9 mouse cellular contexts compared by ENCODE assay signal in the genomic region with DNA sequence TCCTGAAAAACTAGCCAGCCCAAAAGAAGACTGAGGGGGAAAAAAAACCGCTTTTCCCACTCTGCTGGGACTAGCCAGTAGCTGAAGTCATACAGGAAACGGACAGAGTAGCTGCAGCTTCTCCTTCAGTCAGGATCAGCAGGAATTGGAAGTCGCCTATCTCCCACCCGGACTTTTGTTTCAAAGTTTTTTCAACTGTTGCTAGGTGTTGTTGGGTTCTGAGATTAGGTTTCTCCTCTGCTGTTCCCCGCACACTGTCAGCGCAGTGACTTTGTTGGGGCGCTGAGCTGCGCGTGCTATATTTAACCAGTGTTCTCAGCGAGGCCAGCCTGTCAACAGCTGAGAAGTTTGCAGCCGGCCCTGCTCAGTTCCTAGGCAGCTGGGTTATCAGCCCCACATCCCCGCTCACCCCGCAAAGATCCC. TPM values are rescaled to one million over a fixed set of nuclear protein-coding genes. Genes with fewer than 3 reads are reported as not detected.
DNase-seq lines count a peak whose midpoint lies in the region; ATAC-seq and TF ChIP-seq lines count a peak whose summit lies in the region.
"Had no signal": no experiment of that assay in that cellular context is flagged by ENCODE, and none has a peak within 500 bp of the region (broad histone marks: within the 10 kb centered on the region; RNA-seq: fewer than 3 reads in every experiment).

No protein-coding gene starts in this region.

- no peak for TF ChIP-seq CTCF in CH12.LX (conservative IDR thresholded peaks at IDR 0.05 in 1 of 2, IDR thresholded peaks at IDR 0.05 in 1 of 2; ENCODE audit: low read depth in 2 of 2, low read length in 2 of 2)
- TF ChIP-seq CTCF in hindbrain, postnatal 0 days (IDR thresholded peaks at IDR 0.05; ENCODE audit: low read depth) = no peak

- no peak for TF ChIP-seq EP300 in CH12.LX (IDR thresholded peaks at IDR 0.05; ENCODE audit: low read length)

- no peak overlapping the region for H3K9ac ChIP-seq in CH12.LX (ENCODE audit: insufficient read depth, low read depth)
- no peak overlapping the region for H3K9ac ChIP-seq in hindbrain, postnatal 0 days (replicated peaks; ENCODE audit: low read length)
- peak overlapping the region; percentile 53 for H3K9ac ChIP-seq in limb, embryonic 13.5 days
- no peak overlapping the region for H3K9ac ChIP-seq in midbrain, embryonic 11.5 days (ENCODE audit: low read length)

- 10% methylated on average over 13 of the region's 13 CpGs for WGBS in hindbrain, postnatal 0 days
- 5% methylated on average over 13 of the region's 13 CpGs for WGBS in limb, embryonic 13.5 days
- WGBS in midbrain, embryonic 11.5 days = 12% methylated on average over 13 of the region's 13 CpGs

- in situ Hi-C loops in CH12.LX (cut with MboI; ENCODE audit: low pct_ligation_motif_present, low pct_unique_long_range_greater_than_20kb, low sequenced_read_pairs) = loop anchor here (25.0 kb wide), 1 partner anchor 90 kb away; no protein-coding TSS in a partner anchor

- peak overlapping the region in 2 of 3 experiments; percentile 0 to 4 for H3K4me3 ChIP-seq in CH12.LX (replicated peaks in 1 of 3; ENCODE audit: low read depth in 2 of 3, low read length in 2 of 3, poor library complexity in 1 of 3)
- H3K4me3 ChIP-seq in hindbrain, postnatal 0 days (ENCODE audit: low read length) = peak overlapping the region; percentile 15
- peak overlapping the region; percentile 40 for H3K4me3 ChIP-seq in limb, embryonic 13.5 days
- H3K4me3 ChIP-seq in midbrain, embryonic 11.5 days (ENCODE audit: low read depth, low read length) = 0 out of 2 replicates have a peak overlapping the region, but pooled peaks have one; percentile 7

- H3K4me2 ChIP-seq in CH12.LX (ENCODE audit: insufficient read depth, low read depth, poor library complexity, severe bottlenecking) = peak overlapping the region; percentile 97
- peak overlapping the region; percentile 46 for H3K4me2 ChIP-seq in hindbrain, postnatal 0 days (ENCODE audit: low read depth, low read length)
- H3K4me2 ChIP-seq in limb, embryonic 13.5 days (replicated peaks) = peak overlapping the region; percentile 71
- H3K4me2 ChIP-seq in midbrain, embryonic 11.5 days = peak overlapping the region; percentile 41

- dilution Hi-C loops in CH12.LX (cut with MboI; ENCODE audit: extremely low pct_ligation_motif_present, extremely low pct_unique_long_range_greater_than_20kb, low sequenced_read_pairs) = no loop called here

- H3K27me3 ChIP-seq in CH12.LX (replicated peaks) = no peaks in the 10 kb centered on the region
- H3K27me3 ChIP-seq in hindbrain, postnatal 0 days (ENCODE audit: insufficient read depth, low read length) = no peaks in the 10 kb centered on the region
- H3K27me3 ChIP-seq in limb, embryonic 13.5 days = no peaks in the 10 kb centered on the region
- H3K27me3 ChIP-seq in midbrain, embryonic 11.5 days (ENCODE audit: control insufficient read depth, insufficient read depth, low read length) = no peaks in the 10 kb centered on the region

- DNase-seq in CH12.LX (ENCODE audit: extremely low read depth) = no peak
- DNase-seq in gastrocnemius, postnatal 25 days = peak; percentile 77
- peak; percentile 12 for DNase-seq in hindbrain, postnatal 0 days (ENCODE audit: low spot score)
- peak; percentile 94 for DNase-seq in midbrain, embryonic 11.5 days (ENCODE audit: low spot score, missing footprints)
- DNase-seq in skeletal muscle tissue, adult 2 months (ENCODE audit: low read depth, low spot score) = peak; percentile 87
- no peak for DNase-seq in cerebellum, adult 8-10 months

- no peak for TF ChIP-seq POLR2A in CH12.LX (IDR thresholded peaks at IDR 0.05; ENCODE audit: low read depth, low read length)

- no peaks in the 10 kb centered on the region for H3K36me3 ChIP-seq in CH12.LX (replicated peaks in 1 of 2; ENCODE audit: control insufficient read depth in 1 of 2, insufficient read depth in 1 of 2, low read length in 1 of 2)
- H3K36me3 ChIP-seq in hindbrain, postnatal 0 days (ENCODE audit: insufficient read depth, low read length) = no peaks in the 10 kb centered on the region
- H3K36me3 ChIP-seq in limb, embryonic 13.5 days = no peaks in the 10 kb centered on the region
- H3K36me3 ChIP-seq in midbrain, embryonic 11.5 days (ENCODE audit: control insufficient read depth, insufficient read depth, low read length) = no peaks in the 10 kb centered on the region

- peaks cover 2 to 3% of the 10 kb centered on the region in 2 experiments; a peak in 1 of 4 replicates for H3K4me1 ChIP-seq in CH12.LX (ENCODE audit: control insufficient read depth in 1 of 2, insufficient read depth in 2 of 2)
- H3K4me1 ChIP-seq in hindbrain, postnatal 0 days (ENCODE audit: insufficient read depth, low read length) = no peaks in the 10 kb centered on the region
- H3K4me1 ChIP-seq in limb, embryonic 13.5 days = peaks cover 19% of the 10 kb centered on the region
- H3K4me1 ChIP-seq in midbrain, embryonic 11.5 days (ENCODE audit: control insufficient read depth, insufficient read depth, low read length) = peaks cover 3% of the 10 kb centered on the region; the same call in 1 of the 2 replicates

- H3K27ac ChIP-seq in CH12.LX (ENCODE audit: insufficient read depth, low read depth) = no peak overlapping the region
- H3K27ac ChIP-seq in hindbrain, postnatal 0 days = no peak overlapping the region
- H3K27ac ChIP-seq in limb, embryonic 13.5 days = peak overlapping the region; percentile 49
- H3K27ac ChIP-seq in midbrain, embryonic 11.5 days (ENCODE audit: low read depth, low read length) = no peak overlapping the region

- ATAC-seq in common myeloid progenitor, adult 5-6 weeks (replicated peaks; ENCODE audit: low read depth, poor library complexity, severe bottlenecking) = peak; percentile 85
- ATAC-seq in hindbrain, postnatal 0 days = peak; percentile 45; the same call in 1 of the 2 replicates
- peak; percentile 85 for ATAC-seq in limb, embryonic 13.5 days (ENCODE audit: low FRiP score, low read depth)
- ATAC-seq in midbrain, embryonic 11.5 days (ENCODE audit: low FRiP score) = peak; percentile 55; the same call in 1 of the 2 replicates

- no peak for TF ChIP-seq RAD21 in CH12.LX (IDR thresholded peaks at IDR 0.05; ENCODE audit: low read depth, low read length)

- no peaks in the 10 kb centered on the region for H3K9me3 ChIP-seq in CH12.LX (replicated peaks; ENCODE audit: low read length)
- no peaks in the 10 kb centered on the region for H3K9me3 ChIP-seq in hindbrain, postnatal 0 days (ENCODE audit: low read length)
- no peaks in the 10 kb centered on the region for H3K9me3 ChIP-seq in limb, embryonic 13.5 days
- H3K9me3 ChIP-seq in midbrain, embryonic 11.5 days (ENCODE audit: control insufficient read depth, low read length) = no peaks in the 10 kb centered on the region

- no peaks in the 10 kb centered on the region for H3K79me2 ChIP-seq in CH12.LX (replicated peaks; ENCODE audit: control insufficient read depth, extremely low read depth, insufficient read depth, poor library complexity, severe bottlenecking)

TF ChIP-seq in CH12.LX, 34 proteins besides CTCF, POLR2A, EP300 and RAD21:
- TF ChIP-seq ZKSCAN1 (IDR thresholded peaks at IDR 0.05; ENCODE audit: borderline replicate concordance, low read depth, low read length) = no peak
- TF ChIP-seq ZNF384 (IDR thresholded peaks at IDR 0.05; ENCODE audit: low read depth, low read length) = no peak
- no peak for TF ChIP-seq RCOR1 (conservative IDR thresholded peaks at IDR 0.05; ENCODE audit: low read depth, low read length)
- peak; percentile 62; the same call in 1 of the 2 replicates for TF ChIP-seq MEF2A (IDR thresholded peaks at IDR 0.05; ENCODE audit: borderline replicate concordance, low read depth, low read length)
- TF ChIP-seq JUN (IDR thresholded peaks at IDR 0.05; ENCODE audit: insufficient read depth, low read depth, low read length) = 0 out of 2 replicates have a peak, but pooled peaks have one; percentile 25

RNA-seq across cellular contexts. Expression of a gene that starts 35.1 kb away (rescaled TPM):
- total RNA-seq in CH12.LX (2012; rRNA removed) = 0.50 and 1.5 TPM in 2 replicates
- 0.24 and 0.71 TPM in 2 replicates for total RNA-seq in CH12.LX (2014; rRNA removed)
- polyA plus RNA-seq in CH12.LX (2012; ENCODE audit: insufficient read length, low read depth) = 1.3 and 1.4 TPM in 2 replicates
- total RNA-seq in common myeloid progenitor, adult 5-6 weeks (2017) = 0.34 and 0.46 TPM in 2 replicates
- 10 to 100 TPM; 61.3 to 87.3 TPM for total RNA-seq in gastrocnemius, postnatal 25 days (2021)
- 1.4 and 2.6 TPM in 2 replicates for total RNA-seq in hindbrain, postnatal 0 days (2014; rRNA removed)
- polyA plus RNA-seq in hindbrain, postnatal 0 days (2015; fragmentation: Nextera tagmentation; extraction: Ambion mirVana) = 2.5 and 3.7 TPM in 2 replicates
- polyA plus RNA-seq in limb, embryonic 13.5 days (2015; fragmentation: Nextera tagmentation; extraction: Ambion mirVana) = 4.1 and 4.4 TPM in 2 replicates
- polyA plus RNA-seq in midbrain, embryonic 11.5 days (2014; fragmentation: Nextera tagmentation; extraction: Ambion mirVana) = 11.6 and 12.7 TPM in 2 replicates
- total RNA-seq: MEL had no signal

Comparison
In these comparisons a context has a peak if more than half of its experiments do, and no peak if none do; other contexts are left out.
1. DNase-seq: peak in gastrocnemius, postnatal 25 days (single experiment), hindbrain, postnatal 0 days (single experiment), midbrain, embryonic 11.5 days (single experiment) and skeletal muscle tissue, adult 2 months (single experiment); none in CH12.LX (single experiment) and cerebellum, adult 8-10 months (single experiment).
2. H3K4me2 ChIP-seq: peak in every context shown above with its lines; median percentile 97 in CH12.LX; 71 in limb, embryonic 13.5 days; 46 in hindbrain, postnatal 0 days; 41 in midbrain, embryonic 11.5 days.
3. RNA of a gene that starts 35.1 kb away (total RNA-seq): 61.3 to 87.3 TPM in gastrocnemius, postnatal 25 days; 1.4 to 2.6 TPM in hindbrain, postnatal 0 days, 0.24 to 1.5 TPM in CH12.LX and 0.34 to 0.46 TPM in common myeloid progenitor, adult 5-6 weeks; every median in the first group is over 10 times any median in the second.
4. Peak in every context shown above with its lines, with median percentiles within 50 percentile points of each other: H3K4me3 ChIP-seq and ATAC-seq.